Mouse (Mus musculus) mesoderm, embryonic 11.5 days (tissue): ENCODE measurements around the gene Olfm1.

ENCODE experiments used
- DNase-seq: peaks from one replicate; pipeline ENCODE4 v3.0.0-alpha.2; 2012; ENCODE audit warnings: low read depth, low spot score

Gene Olfm1

DNA sequence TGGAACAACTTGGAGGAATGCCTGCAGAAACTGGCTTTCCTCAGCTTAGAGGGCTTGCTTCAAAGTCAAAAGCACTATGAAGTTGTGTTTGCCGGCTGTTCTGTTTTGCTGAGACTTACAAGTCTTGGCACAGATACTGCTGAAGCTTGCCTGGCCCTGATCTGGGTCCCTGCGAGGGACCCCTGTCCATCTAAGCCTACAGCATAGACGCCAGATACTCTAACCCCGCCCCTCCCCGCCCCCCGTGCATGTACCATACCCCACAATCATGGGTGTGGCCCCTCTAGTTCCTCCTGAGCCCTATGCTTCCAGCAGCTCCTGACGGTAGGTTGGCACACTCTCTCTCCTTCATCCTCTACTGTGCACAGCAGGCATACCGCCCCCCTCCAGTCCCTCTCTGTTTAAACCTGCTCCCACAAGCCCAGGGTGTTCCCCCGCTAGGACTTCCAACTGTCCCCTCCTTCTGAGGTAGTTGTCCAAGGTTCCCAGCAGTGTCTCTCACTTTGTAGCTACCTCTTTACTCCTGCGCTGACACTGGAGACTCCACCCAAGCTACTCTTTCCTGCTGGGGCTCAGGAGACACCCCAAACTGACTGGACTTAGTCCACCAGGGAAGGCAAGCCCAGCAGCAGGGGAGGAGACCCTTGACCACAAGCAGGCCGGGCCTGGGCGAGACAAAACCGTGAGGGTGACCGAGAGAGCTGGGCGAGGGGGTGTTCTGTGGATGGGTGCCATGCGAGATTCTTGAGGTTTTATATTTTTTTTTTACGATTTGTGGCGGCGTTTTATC, 12.1 kb downstream of the Olfm1 start:
- no peak for DNase-seq

DNA sequence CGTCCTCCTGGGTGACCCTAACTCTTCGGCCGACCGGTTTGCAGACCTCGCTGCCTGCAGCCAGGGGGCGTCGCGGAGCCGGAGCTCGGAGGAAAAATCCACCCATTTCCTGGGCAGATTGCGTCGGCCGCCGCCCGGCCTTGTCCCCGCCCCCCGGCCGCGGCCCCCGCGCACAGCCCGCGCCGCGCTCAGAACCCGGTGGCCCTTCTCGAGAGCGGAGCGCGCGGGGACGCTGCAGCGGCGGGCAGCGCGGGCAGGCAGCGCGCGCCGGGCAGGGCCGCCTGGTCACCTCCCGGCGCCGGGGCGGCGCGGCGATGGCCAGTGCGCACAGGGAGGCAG, 12.6 kb downstream of the Olfm1 start:
- peak; percentile 87 for DNase-seq

DNA sequence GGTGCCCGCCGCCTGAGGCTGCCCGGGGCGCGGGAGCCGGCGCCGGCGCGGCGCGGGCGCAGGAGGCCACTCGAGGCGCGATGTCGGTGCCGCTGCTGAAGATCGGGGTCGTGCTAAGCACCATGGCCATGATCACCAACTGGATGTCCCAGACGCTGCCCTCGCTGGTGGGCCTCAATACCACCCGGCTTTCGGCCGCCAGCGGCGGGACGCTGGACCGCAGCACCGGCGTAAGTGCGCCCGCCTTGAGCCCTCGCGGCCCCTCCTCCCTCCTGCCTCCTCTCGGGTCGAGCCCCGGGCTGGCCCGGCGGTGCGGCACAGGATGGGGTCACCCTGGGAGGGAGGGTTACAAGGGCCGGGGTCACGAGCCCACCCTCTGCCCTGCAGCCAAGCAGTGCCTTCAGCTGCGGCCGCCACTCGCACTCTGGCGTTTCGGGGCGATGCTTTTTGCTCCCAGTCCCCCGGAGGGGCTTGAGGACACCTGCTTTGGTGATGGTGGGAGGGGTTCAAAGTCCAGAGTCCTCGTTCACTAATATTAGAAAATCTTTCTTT, 13.2 kb downstream of the Olfm1 start:
- DNase-seq: peak; percentile 37

DNA sequence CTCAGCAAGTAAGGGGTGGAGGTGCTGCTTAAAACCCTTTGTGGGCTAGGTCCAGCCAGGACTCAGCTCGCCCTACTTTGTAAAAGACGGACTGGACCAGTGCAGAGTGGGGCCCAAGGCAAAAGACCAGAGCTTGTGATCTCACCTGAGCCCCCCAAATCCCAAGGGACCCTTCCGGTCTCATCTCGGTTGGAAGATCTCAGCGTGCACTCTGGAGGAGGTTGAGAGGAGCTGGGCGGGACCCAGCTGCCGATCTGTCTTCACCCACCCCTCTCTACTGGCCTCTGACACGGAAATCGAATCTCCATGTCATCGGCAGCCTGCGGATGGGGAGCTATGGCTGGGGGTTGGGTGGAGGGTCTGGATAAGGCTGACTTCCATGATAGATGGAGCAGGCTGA, 13.7 kb downstream of the Olfm1 start:
- peak; percentile 47 for DNase-seq

DNA sequence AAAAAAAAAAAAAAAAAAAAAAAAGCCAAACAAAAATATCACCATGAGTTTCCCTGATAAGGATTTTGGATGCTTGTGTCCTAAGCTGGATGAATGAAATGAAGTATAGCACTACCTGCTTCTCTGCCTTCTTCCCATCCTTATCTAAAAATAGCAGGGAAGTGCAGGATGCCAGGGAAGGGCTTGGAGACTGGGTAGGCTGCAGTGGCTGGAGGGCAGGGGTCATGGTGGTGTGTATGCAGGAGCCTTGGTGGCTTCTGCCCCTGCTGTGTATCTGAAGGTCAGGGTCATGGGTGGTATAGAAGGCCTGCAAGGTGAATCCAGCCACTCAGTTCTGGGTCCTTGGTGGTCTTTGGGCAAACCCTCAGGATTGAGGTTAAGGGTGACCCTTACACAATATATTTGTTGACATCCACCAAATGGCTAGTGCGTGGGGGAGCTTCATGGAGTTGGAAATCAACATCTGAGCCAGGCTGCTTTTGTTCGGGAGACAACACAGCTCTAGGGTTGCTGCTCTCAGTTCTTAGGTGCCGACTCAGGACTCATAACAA, 14.5 kb downstream of the Olfm1 start:
- no peak for DNase-seq

DNA sequence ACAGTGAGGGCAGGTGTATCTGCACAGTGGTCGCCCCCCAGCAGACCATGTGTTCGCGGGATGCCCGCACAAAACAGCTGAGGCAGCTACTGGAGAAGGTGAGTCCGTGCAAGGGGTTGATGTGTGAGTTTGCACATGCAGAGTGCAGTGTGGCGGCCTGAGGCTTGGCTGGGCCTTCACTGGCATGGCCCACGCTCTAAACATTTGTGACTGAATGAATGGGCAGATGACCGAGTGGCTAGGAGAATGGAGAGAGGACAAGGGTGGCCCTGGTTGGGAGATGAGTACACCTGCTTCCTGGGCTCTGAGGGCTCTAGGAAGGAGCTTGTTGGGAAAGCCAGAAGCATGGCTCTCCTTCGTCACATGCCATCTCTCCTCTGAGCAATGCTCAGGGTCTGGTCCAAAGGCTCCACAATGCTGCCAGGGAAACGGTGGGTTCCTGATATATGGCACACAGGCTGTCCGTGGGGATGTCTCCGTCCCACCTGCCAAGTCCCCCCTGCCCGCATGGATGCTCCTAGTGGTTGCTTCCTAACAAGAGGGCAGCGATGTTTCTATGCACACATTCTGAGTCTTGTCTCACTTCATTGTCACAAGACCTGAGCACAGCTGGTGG, 15.4 kb downstream of the Olfm1 start:
- no peak for DNase-seq

DNA sequence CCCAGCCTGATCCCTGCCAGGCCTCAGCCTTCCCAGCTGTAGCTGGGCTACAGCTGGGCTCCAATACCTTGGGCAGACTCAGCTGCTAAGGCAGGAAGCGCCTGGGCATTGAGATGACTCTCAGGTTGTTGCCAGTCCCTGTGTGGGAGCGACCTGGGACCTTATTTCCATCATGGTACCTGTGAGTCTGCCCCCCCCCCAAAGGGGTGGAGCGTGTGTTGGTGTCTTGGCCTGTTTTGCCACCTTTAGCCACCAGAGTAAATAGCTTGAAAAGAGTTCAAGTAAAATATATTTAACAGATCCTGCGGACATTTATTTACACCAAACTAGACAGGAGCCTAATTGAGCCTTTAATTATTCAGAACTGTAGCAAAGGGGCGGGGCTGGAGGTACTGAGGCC, 16.4 kb downstream of the Olfm1 start:
- no peak for DNase-seq

DNA sequence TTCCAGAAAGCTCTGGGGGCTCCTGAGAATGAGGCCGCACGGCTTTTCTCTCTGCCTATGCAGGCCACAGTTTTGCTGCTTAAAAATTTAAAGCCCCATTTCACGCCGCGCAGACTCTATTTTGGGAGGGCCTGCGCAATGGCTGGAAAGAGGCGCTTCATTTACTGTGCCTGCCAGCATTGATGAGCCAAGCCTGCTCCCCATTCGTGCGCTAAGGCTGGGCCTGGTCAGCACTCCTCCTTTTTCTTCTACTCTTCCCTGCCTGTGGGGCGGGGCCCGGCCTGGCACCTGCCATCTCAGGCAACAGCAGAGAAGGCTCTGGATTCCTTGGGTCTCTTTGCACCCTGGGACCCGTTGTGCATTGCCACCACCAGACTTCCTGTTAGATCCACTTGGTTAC, 16.9 kb downstream of the Olfm1 start:
- DNase-seq: no peak

DNA sequence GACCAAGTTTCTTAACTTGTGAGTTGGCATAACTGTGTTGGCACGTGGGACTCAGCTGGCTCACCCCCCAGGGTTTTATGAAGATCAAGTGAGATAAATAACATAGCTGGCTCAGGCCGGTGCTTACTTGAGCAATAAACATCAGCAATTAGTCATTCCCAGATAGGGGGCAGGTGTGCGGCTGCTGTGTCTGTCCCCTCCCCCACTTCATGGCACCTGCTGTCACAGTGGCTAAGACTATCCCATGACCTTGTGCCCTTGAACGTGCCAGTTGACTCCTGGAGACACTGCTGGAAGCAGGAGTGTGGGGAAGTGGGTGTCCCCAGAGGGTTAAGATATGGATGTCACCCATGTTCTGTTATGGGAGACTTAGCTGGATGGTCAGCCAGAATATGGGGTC, 17.5 kb downstream of the Olfm1 start:
- DNase-seq: no peak

DNA sequence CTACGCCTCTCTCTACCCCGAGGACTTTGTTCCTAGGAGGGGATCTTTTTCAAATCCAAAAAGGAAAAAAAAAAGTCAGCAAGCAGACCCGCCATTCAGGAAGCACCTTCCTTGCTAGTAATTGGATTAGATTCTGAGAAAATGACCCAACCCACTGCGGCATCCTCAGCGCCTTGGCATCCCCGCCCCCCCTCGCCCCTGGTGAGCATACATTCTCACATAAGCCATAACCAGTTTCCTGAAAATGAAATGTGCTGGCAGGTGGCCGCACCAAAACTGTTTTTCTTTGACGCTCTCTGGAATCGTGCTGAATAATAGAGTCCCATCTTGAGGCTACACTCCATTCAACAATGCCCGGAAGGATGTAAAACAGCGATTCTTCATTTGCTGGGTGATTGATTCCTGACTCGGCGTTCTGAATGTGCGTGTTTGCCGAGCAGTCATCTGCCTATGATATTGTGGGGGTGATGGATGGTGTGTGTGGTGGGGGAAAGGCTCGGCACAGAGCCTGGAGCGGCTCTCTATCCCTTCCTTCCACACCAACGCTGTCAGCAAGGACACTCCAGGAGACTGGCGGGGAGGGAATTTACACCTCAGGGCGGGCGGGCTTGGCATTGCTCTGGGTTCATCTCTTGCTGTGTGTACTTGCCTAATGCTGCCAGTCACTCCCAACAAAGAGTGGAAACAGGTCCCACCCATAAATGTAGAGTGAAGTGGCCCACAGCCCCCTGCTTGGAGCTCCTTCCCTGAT, 18.9 kb downstream of the Olfm1 start:
- DNase-seq: no peak

DNA sequence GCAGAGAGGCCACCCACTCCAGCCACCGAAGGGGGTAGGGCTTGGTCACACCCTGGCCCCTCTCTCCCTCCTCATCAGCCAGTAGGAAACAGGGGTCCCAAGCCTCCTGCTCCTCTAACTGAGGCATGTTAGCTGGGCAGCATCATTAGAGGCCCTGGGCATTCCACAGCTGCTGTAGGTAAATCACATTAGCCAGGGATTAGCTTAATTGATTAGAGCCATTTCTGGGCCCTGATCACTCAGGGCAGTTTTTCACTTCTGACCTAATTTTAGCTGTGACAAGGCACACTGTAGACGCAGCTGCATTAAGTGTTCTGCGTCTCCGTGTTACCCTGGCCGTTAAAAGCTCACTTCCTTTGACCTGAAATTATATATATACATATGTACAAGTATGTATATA, 20.1 kb downstream of the Olfm1 start:
- DNase-seq: no peak

DNA sequence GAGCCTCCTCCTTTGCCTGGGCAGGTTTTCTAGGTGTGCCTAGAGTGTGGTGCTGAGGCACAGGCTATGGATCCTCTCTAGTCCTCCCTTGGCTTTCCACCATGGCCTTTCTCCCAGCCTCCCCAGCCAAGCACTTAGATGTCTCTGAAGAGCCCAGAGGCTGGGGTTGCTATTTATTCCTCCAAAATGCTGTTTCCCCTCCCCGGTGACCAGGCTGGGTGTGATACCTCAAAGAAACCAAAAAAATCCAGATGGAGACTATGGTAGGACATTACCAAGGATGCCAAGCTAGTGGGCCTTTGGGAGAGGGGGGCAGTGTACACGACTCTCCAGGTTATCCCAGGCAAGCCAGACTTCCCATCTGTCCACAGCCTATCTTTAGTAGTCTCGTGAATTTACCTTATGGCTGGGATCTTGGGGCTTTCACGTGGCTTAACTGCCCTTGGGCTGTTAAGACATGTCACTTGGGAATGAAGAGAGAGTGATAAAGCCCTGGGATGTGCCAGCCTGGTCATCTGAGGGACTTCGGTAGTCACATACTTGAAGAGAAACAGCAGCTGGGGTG, 23.5 kb downstream of the Olfm1 start:
- DNase-seq: no peak

DNA sequence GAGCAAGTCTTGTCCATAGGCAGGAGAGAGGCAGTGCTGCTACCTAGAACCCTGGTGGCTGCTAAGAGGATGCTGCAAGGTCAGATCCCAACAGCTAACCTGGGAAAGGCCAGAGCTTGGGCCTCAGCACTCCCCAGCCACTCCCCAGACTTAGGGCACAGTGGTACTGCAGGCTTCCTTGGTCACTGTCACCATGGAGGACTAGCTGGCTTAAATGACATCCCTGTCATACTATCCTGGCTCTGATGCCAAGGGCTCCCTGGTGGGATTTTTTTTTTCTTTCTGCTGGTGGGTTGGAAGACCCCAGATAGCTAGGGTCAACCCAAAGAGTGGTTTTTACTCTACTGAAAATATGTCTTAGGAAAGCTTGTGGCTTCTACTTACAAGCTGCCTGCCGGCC, 25.0 kb downstream of the Olfm1 start:
- no peak for DNase-seq

DNA sequence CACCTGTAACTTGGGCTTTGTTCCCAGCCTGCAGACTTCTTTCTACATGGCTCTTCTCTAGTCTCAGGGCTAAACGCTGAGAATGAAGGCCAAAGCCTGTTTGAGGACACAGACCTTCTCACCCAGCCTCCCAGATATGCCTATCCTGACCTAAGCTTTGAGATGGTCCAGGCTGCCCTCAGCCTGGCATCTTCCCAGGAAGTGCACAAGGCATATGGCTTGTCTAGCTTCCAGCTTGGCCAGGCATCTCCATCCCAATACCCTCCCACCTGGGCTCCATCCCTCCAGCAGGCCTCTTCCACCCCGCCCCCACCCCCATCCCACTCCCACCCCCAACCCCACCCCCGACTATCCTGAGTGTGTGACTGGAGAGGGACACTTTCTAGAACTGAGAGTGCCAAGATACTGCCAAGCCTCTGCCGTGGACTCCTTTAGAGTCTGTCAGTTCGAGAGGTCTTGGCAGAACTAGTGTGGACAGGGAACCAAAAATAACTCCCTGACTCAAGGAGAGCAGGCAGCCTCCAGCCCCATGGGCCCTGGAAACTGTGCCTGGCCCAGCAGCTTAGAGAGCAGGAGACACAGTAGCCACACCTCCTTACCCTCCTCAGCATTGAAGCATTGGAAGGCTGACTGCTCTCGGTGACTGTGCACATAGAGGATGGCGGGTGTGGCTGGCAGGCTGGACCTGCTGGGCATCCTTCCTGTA, 26.0 kb downstream of the Olfm1 start:
- no peak for DNase-seq

DNA sequence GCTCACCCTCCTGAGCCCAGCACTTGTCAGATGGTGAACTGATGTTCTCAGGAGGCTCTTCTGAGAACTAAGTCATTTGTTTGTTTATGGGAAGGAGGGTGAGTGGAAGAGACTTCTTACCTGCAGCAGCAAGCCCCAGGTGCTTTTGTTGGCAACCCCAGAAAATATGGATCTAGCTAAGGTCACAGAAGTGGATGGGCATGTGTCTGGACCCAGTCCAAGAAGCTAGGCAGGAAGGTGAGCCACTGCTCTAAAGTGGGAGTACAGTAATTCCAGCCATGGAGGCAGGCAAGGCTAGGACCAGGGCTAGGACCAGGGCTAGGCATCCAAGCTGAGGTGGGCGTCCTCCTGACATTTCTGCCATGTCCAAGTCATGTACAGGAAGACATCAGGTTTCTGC, 26.8 kb downstream of the Olfm1 start:
- DNase-seq: no peak

DNA sequence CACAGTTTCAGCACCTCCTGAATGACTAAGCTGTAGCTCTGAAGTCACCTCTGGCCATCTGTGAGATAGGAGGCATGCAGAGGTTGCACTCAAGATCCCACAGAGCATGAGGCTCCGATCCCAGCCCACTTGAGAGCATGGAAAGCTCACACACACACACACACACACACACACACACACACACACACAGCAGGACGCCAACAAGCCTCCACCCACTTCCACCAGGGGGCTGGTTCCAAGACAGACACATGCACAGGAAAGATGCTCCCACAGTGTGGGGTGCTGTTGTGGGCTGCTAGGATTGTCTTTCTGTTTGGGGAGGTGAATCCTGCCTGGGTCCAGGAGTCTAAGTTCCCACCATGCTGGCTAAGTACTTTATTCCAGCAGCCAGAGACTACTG, 29.0 kb downstream of the Olfm1 start:
- DNase-seq: no peak

DNA sequence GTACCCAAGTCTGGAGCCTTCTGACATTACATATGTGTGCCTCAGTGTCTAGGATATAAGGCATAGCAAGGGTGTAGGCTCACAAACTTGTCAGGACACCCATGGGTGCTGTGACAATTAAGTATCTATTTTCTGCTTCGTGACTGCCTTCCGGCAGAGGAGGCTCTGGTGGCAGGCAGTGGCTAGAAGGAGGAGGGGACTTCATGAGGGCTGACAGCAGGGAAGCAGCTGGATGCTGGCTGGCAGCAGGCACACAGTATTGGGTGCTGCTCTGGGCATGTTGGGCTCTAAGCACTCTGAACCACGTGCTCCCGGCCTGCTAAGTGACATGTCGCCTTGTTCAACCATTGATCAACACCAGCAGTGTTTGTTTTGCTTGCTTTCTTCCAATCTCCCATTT, 32.0 kb downstream of the Olfm1 start:
- DNase-seq: no peak

DNA sequence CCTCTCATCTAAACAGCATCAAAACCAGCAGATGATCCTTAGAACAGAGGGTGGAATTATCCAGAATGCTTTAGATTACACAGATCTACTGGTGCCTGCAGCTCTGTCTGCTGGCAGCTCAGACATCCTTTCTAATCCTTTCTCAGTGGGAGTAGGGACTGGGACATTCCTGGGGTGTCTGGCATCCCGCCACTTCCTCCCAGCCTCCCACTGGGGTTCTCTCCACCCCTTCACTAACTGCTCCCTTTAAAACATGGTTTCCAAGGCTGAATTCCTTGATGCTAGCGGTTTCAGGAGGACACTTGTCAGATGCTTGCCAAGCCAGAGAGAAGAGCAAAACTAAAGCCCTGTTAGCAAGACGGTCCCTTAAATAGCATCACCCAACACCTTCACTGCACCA, 33.1 kb downstream of the Olfm1 start:
- DNase-seq: no peak

DNA sequence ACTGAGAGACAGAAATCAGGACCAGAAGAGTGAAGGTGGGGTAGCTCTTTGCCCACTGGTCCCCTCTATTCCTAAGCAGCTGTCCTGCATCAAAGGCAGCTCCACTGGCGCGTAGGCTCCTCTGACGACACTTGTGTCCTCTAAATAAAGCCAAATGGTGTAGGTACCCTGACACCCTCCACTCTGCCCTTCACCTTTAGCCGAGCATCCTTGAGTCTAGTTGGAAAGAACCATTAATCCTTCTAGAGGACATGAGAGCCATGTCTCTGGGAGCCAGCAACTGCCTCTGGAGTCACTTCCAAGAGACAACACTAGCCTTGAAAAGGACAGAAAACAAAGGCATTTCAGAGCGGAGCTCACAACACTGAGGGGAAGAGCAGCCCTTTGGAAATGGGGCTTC, 34.2 kb downstream of the Olfm1 start:
- no peak for DNase-seq

DNA sequence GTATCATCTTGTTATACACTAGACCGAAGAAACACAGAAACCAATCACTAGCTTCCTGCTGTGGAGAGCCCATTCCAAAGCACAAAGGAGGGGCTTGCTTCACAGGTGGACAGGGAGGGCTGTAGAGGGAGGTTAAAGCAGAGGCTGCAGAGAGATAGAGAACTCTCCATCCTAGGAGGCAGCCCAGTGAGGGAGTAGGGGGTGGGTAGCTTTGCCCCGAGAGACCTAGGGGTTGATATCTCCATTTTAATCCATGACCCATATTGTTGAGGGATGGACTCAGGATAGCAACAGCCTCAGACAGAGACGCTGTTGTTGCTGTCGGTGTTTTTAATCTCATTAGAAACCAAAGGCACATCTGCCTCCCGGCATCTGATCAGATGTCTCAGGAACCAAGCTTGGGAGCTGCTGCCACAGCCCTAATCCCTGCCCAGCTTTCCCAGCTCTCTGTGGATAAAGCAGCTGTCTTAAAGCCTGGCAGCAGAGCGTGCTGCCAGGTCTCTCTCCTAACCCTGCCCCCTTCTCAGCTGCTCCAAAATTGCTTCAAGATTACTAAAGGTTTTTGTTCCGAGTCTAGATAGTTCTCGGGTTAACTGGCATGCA, 34.9 kb downstream of the Olfm1 start:
- no peak for DNase-seq

DNA sequence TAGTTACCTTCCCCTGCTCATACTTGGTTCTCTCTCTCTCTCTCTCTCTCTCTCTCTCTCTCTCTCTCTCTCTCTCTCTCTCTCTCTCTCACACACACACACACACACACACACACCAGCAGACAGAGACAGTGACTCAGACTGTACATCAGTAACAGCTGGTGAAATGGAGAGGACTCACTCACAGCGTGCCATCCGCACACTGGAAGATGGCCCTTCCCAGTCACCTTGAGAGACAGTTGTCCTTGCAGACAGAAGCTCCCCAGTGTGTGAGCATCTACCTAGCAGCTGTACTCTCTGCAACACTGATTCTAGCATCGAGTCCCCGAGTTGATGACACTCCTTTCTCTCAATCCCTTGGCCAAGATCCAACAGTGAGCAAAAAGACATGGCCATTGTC, 35.6 kb downstream of the Olfm1 start:
- DNase-seq: no peak
